Mouse (Mus musculus): ENCODE results near the gene En1.

Gene En1

GRCm38 (mm10) chr1:120600149-120600445 is 2.1 kb upstream of the En1 start:
- no peak for DNase-seq (ENCODE audit: low read depth, low spot score)

- DNase-seq (ENCODE audit: low read depth, low spot score) = no peak
Measured at GRCm38 (mm10) chr1:120600516-120601252, 1.5 kb upstream of the En1 start.

- DNase-seq (ENCODE audit: low read depth, low spot score) = no peak
Measured at GRCm38 (mm10) chr1:120601253-120601836, 873 bp upstream of the En1 start.

- DNase-seq (ENCODE audit: low read depth, low spot score) = no peak
Measured at GRCm38 (mm10) chr1:120602876-120603655, 848 bp downstream of the En1 start.

GRCm38 (mm10) chr1:120603656-120604051 is 1.4 kb downstream of the En1 start:
- no peak for DNase-seq (ENCODE audit: low read depth, low spot score)

- no peak for DNase-seq (ENCODE audit: low read depth, low spot score)
Measured at GRCm38 (mm10) chr1:120604431-120605142, 2.4 kb downstream of the En1 start.

- DNase-seq (ENCODE audit: low read depth, low spot score) = no peak
Measured at GRCm38 (mm10) chr1:120605143-120605435, 2.9 kb downstream of the En1 start.

- DNase-seq (ENCODE audit: low read depth, low spot score) = no peak
Measured at GRCm38 (mm10) chr1:120605521-120606310, 3.5 kb downstream of the En1 start.

- DNase-seq (ENCODE audit: low read depth, low spot score) = no peak
Measured at GRCm38 (mm10) chr1:120606641-120607575, 4.7 kb downstream of the En1 start.

GRCm38 (mm10) chr1:120607576-120608400 is 5.6 kb downstream of the En1 start:
- no peak for DNase-seq (ENCODE audit: low read depth, low spot score)

GRCm38 (mm10) chr1:120608461-120608860 is 6.2 kb downstream of the En1 start:
- no peak for DNase-seq (ENCODE audit: low read depth, low spot score)

GRCm38 (mm10) chr1:120609611-120610010 is 7.4 kb downstream of the En1 start:
- DNase-seq (ENCODE audit: low read depth, low spot score) = no peak

GRCm38 (mm10) chr1:120613461-120614306 is 11.5 kb downstream of the En1 start:
- no peak for DNase-seq (ENCODE audit: low read depth, low spot score)

GRCm38 (mm10) chr1:120614307-120615100 is 12.3 kb downstream of the En1 start:
- DNase-seq (ENCODE audit: low read depth, low spot score) = no peak

GRCm38 (mm10) chr1:120615521-120615920 is 13.3 kb downstream of the En1 start:
- DNase-seq (ENCODE audit: low read depth, low spot score) = no peak

- DNase-seq (ENCODE audit: low read depth, low spot score) = no peak
Measured at GRCm38 (mm10) chr1:120615927-120616326, 13.7 kb downstream of the En1 start.

- DNase-seq (ENCODE audit: low read depth, low spot score) = no peak
Measured at GRCm38 (mm10) chr1:120621383-120621782, 19.2 kb downstream of the En1 start.

All from forelimb bud, embryonic 11.5 days (tissue).